Mouse (Mus musculus) spleen, embryonic (tissue): ENCODE data around the gene Pxn.

Source experiments
- CTCF ChIA-PET: fragments of 350-600 bp; sonication (Branson Sonifier 250); formaldehyde crosslinking; loops from one replicate; lab custom pipeline; 2022; lab: Charles Lee

Pxn gene

GRCm38 (mm10) chr5:115523971-115524370 is 17.5 kb downstream of the Pxn start:
- CTCF ChIA-PET = no interaction called here

GRCm38 (mm10) chr5:115524471-115524870 is 18.0 kb downstream of the Pxn start:
- CTCF ChIA-PET = no interaction called here

- CTCF ChIA-PET = no interaction called here
Measured at GRCm38 (mm10) chr5:115525416-115525815, 18.9 kb downstream of the Pxn start.

- CTCF ChIA-PET = no interaction called here
Measured at GRCm38 (mm10) chr5:115525943-115526342, 19.5 kb downstream of the Pxn start.

- CTCF ChIA-PET = no interaction called here
Measured at GRCm38 (mm10) chr5:115526456-115527202, 20.2 kb downstream of the Pxn start.

DNA sequence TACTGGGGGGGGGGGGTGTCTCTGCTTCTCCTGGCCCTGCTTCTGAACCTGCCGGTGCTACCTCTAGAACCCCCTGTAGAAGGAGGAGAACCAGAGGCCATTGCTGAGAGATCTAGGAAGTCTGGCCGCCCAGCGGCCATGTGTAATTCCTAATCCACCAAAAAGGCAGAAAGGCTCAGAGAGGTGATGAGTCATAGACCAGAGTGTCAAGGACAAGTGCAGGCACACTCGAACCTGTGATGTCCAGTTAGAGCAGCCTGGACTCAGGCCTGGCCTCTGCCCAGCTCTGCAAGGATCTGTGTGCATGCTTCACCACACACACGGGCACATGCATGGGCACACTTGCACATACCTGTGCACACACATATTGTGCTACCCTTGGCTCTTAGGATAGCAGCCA is 21.7 kb downstream of the Pxn start:
- CTCF ChIA-PET = interaction anchor here (0.6 kb wide), 2 partner anchors 22 to 1092 kb away, joined by 3 read pairs; partner anchors contain the start of gene Pxn

- CTCF ChIA-PET = no interaction called here
Measured at GRCm38 (mm10) chr5:115529364-115529741, 22.9 kb downstream of the Pxn start.

- CTCF ChIA-PET = interaction anchor here (0.5 kb wide), 1 partner anchor 8 kb away, joined by 8 read pairs; no protein-coding TSS in a partner anchor
Measured at GRCm38 (mm10) chr5:115529742-115530446, 23.4 kb downstream of the Pxn start.

DNA sequence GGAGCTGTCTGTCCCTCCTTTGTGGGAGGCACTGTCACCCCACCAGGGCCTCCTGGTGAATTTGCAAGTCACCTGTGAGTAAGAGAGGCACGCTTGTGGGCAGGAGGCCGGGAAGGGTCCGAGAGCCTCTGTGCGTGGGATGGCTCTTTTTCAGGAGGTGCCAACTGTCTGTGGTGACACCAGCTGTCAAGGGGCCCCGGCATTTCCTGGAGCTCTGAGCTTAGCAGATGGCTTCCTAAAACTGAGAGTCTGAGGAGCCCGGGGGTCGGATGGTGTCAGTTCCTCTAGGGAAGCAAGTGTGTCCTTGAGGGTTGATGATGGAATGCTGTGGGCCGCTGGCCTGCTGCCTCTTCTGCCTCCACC is 24.0 kb downstream of the Pxn start:
- CTCF ChIA-PET = interaction anchor here (0.5 kb wide), 1 partner anchor 9 kb away, joined by 8 read pairs; no protein-coding TSS in a partner anchor

- CTCF ChIA-PET = interaction anchor here (0.6 kb wide), 2 partner anchors 10 to 26 kb away, joined by 4 to 10 read pairs; partner anchors contain the start of gene Pxn
Measured at GRCm38 (mm10) chr5:115531671-115532270, 25.3 kb downstream of the Pxn start.

- CTCF ChIA-PET = interaction anchor here (0.7 kb wide), 1 partner anchor 118 kb away, joined by 3 read pairs; no protein-coding TSS in a partner anchor
Measured at GRCm38 (mm10) chr5:115534290-115534731, 27.8 kb downstream of the Pxn start.

DNA sequence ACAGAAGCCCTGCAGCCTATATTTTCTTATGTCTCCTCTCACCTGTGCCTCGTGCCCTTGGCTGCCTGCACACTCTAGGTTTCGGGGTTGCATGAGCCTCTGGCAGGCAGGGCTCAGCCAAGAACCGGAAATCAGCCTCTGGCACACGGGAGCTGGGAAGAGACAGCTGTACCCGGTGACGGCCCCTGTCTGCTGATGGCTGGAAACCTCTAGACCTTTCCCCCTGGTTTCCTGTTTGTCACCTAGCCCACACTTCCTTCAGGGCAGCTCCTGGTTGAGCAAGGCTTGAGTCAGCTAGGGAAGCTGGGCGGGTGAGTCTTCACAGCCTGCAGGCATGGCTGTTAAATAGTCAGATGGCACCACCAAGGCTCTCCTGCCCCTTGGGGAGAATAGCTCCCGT is 28.4 kb downstream of the Pxn start:
- CTCF ChIA-PET = interaction anchor here (0.7 kb wide), 1 partner anchor 117 kb away, joined by 3 read pairs; no protein-coding TSS in a partner anchor

GRCm38 (mm10) chr5:115535635-115536034 is 29.2 kb downstream of the Pxn start:
- CTCF ChIA-PET = interaction anchor here (0.8 kb wide), 1 partner anchor 28 kb away, joined by 6 read pairs; no protein-coding TSS in a partner anchor

- CTCF ChIA-PET = interaction anchor here (0.6 to 2.0 kb wide), 5 partner anchors 16 to 32 kb away, joined by 3 to 14 read pairs (median 3); partner anchors contain the start of gene Gcn1l1
Measured at GRCm38 (mm10) chr5:115538017-115538692, 31.7 kb downstream of the Pxn start.

DNA sequence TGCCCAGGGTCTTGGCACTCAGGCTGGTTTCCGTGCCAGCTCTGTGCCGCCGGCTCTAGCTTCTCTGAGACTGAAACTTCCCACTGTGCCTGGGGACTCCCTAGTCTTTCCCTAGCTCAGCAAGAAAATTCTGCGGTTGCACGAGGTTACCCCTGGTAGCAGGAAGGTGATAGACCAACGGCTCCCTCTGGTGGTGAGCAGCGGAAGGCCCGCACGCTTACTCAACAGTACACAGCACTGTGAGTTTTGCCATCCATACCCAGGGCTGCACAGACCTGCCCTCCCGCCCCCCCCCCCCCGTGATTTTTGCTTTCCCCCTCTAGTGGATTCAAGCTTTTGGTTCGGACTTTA is 32.2 kb downstream of the Pxn start:
- CTCF ChIA-PET = interaction anchor here (0.6 to 2.0 kb wide), 6 partner anchors 19 to 1159 kb away, joined by 3 to 14 read pairs (median 4); partner anchors contain the start of genes Gcn1l1, Kctd10 and Ube3b

- CTCF ChIA-PET = no interaction called here
Measured at GRCm38 (mm10) chr5:115542635-115543384, 36.3 kb downstream of the Pxn start.

DNA sequence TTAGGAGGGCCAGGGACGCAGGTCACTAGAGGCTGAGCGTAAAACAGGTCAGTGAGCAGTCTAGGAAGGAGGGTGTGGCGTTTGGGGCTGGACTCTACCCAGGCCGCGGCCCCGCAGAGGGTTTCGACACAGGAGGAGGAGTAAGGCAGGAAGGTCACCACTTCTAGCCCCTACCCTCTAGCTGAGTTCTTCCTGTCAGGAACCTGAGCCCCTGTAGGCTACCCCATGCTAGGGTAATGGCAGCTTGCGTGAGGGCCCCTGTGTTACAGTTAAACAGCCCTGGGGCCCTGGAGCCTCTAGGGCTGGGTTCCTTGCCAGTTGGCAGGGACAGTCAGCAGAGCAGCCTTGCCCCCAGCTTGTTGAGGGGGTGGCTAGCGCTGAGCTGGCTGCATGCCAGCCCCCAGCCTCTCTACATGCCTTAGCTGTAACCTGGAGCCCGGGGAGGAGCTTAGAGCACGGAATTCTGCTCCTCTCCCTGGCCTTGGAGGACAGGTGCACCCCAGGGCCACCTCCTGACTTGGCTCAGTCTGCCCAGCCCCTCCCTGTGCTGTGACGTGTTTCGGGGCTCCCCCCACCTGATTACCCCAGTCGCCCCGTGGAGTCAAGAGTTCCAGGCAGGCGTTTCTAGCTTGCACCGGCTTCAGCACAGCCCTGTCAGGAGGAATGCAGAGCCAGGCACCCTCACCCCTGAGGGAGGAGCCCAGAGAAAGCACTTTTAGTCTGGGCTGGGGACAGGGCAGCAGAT is 37.2 kb downstream of the Pxn start:
- CTCF ChIA-PET = interaction anchor here (0.6 kb wide), 1 partner anchor 13 kb away, joined by 6 read pairs; no protein-coding TSS in a partner anchor

DNA sequence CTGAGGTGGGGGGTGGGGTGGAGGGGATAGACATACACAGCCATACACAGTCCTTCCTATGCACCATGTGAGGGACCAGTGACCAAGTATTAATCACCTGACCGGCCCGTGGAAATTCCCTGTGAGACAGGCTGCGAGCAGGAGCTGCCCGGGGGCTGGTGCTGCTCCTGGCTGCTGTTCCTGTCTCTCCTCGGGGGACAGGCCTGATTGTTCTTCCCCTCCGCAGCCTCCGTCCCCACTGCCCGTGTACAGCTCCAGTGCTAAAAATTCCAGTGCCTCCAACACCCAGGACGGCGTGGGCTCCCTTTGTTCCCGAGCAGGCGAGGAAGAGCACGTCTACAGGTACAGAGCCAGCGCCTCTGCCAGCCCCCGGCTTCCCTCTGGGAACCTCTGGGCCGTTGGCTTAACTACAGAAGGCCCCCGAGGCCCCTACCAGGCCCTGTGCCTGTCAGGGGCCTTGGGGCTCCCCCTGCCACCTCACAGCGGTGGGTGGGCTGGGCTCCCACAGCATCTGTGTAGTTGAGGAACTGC is 38.2 kb downstream of the Pxn start:
- CTCF ChIA-PET = no interaction called here

DNA sequence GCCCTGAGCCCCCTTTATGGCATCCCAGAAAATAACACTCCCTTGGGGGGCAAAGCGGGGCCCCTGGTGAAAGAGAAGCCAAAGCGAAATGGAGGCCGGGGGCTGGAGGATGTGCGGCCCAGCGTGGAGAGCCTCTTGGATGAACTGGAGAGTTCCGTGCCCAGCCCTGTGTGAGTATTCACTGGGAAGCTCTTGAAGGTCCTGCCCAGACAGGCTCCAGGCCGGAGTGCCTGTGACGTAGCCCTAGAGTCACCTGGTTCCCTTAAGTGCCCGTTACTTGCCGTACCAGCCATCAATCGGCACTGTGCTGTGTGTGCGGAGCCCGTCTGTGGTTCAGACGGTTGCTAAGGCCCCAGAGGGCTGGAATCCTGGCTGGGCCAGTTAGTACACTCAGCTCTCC is 39.2 kb downstream of the Pxn start:
- CTCF ChIA-PET = no interaction called here
